Mouse (Mus musculus): ENCODE measurements around the gene Tenm4. TPM values are rescaled to one million over a fixed set of nuclear protein-coding genes. Genes with fewer than 3 reads are reported as not detected.

Tenm4 gene
- polyA plus RNA-seq, 2 experiments = 12.7 to 37.4 TPM

- Histone ChIP-seq H3K9me3 (ENCODE audit: control insufficient read depth, low read length) (no peaks in the 10 kb centered on the region), H3K27ac (replicated peaks; ENCODE audit: low read depth, low read length) (no peak overlapping the region), H3K4me3 (replicated peaks; ENCODE audit: low read length) (no peak overlapping the region), H3K4me1 (ENCODE audit: control insufficient read depth, insufficient read depth, low read length) (peaks cover 4% of the 10 kb centered on the region; the same call in 1 of the 2 replicates), H3K4me2 (replicated peaks; ENCODE audit: low read depth, low read length, severe bottlenecking) (no peak overlapping the region), H3K36me3 (ENCODE audit: control insufficient read depth, insufficient read depth, low read length) (no peaks in the 10 kb centered on the region), H3K27me3 (ENCODE audit: control insufficient read depth, insufficient read depth, low read length) (no peaks in the 10 kb centered on the region), H3K9ac (ENCODE audit: low read depth, low read length, severe bottlenecking) (no peak overlapping the region)
- ATAC-seq (ENCODE audit: low FRiP score, low read depth) (no peak), DNase-seq (ENCODE audit: low spot score) (no peak)
- TF ChIP-seq POLR2A (IDR thresholded peaks at IDR 0.05; ENCODE audit: borderline replicate concordance, extremely low read depth, insufficient read depth, insufficient read length) = no peak
- 68% methylated on average over 11 of the region's 11 CpGs for WGBS
These were observed 229.4 kb downstream of the Tenm4 start for GRCm38 (mm10) chr7:96400411-96400810.

GRCm38 (mm10) chr7:96406630-96407214 is 235.7 kb downstream of the Tenm4 start:
- DNase-seq (ENCODE audit: low spot score) (no peak), ATAC-seq (ENCODE audit: low FRiP score, low read depth) (no peak)
- Histone ChIP-seq H3K4me2 (replicated peaks; ENCODE audit: low read depth, low read length, severe bottlenecking) (no peak overlapping the region), H3K4me3 (replicated peaks; ENCODE audit: low read length) (no peak overlapping the region), H3K9me3 (ENCODE audit: control insufficient read depth, low read length) (no peaks in the 10 kb centered on the region), H3K27ac (replicated peaks; ENCODE audit: low read depth, low read length) (no peak overlapping the region), H3K4me1 (ENCODE audit: control insufficient read depth, insufficient read depth, low read length) (peaks cover 8% of the 10 kb centered on the region; the same call in 1 of the 2 replicates), H3K36me3 (ENCODE audit: control insufficient read depth, insufficient read depth, low read length) (no peaks in the 10 kb centered on the region), H3K9ac (ENCODE audit: low read depth, low read length, severe bottlenecking) (no peak overlapping the region), H3K27me3 (ENCODE audit: control insufficient read depth, insufficient read depth, low read length) (no peaks in the 10 kb centered on the region)
- no peak for TF ChIP-seq POLR2A (IDR thresholded peaks at IDR 0.05; ENCODE audit: borderline replicate concordance, extremely low read depth, insufficient read depth, insufficient read length)
- 68% methylated on average over 8 of the region's 8 CpGs for WGBS

GRCm38 (mm10) chr7:96408161-96408889 is 237.3 kb downstream of the Tenm4 start:
- no peak overlapping the region for H3K4me3 ChIP-seq (replicated peaks; ENCODE audit: low read length)
- no peak overlapping the region for H3K27ac ChIP-seq (replicated peaks; ENCODE audit: low read depth, low read length)
- no peaks in the 10 kb centered on the region for H3K27me3 ChIP-seq (ENCODE audit: control insufficient read depth, insufficient read depth, low read length)
- H3K9ac ChIP-seq (ENCODE audit: low read depth, low read length, severe bottlenecking) = no peak overlapping the region
- ATAC-seq (ENCODE audit: low FRiP score, low read depth) (no peak), DNase-seq (ENCODE audit: low spot score) (no peak)
- H3K4me2 ChIP-seq (replicated peaks; ENCODE audit: low read depth, low read length, severe bottlenecking) = no peak overlapping the region
- H3K4me1 ChIP-seq (ENCODE audit: control insufficient read depth, insufficient read depth, low read length) = peaks cover 8% of the 10 kb centered on the region; the same call in 1 of the 2 replicates
- no peaks in the 10 kb centered on the region for H3K9me3 ChIP-seq (ENCODE audit: control insufficient read depth, low read length)
- no peaks in the 10 kb centered on the region for H3K36me3 ChIP-seq (ENCODE audit: control insufficient read depth, insufficient read depth, low read length)
- WGBS = 64% methylated on average over 6 of the region's 6 CpGs
- no peak for TF ChIP-seq POLR2A (IDR thresholded peaks at IDR 0.05; ENCODE audit: borderline replicate concordance, extremely low read depth, insufficient read depth, insufficient read length)

GRCm38 (mm10) chr7:96409323-96409880 is 238.4 kb downstream of the Tenm4 start:
- no peak overlapping the region for H3K4me3 ChIP-seq (replicated peaks; ENCODE audit: low read length)
- no peaks in the 10 kb centered on the region for H3K27me3 ChIP-seq (ENCODE audit: control insufficient read depth, insufficient read depth, low read length)
- no peak for DNase-seq (ENCODE audit: low spot score)
- TF ChIP-seq POLR2A (IDR thresholded peaks at IDR 0.05; ENCODE audit: borderline replicate concordance, extremely low read depth, insufficient read depth, insufficient read length) = no peak
- WGBS = 57% methylated on average over 11 of the region's 11 CpGs
- H3K27ac ChIP-seq (replicated peaks; ENCODE audit: low read depth, low read length) = no peak overlapping the region
- H3K9me3 ChIP-seq (ENCODE audit: control insufficient read depth, low read length) = no peaks in the 10 kb centered on the region
- H3K36me3 ChIP-seq (ENCODE audit: control insufficient read depth, insufficient read depth, low read length) = no peaks in the 10 kb centered on the region
- no peak overlapping the region for H3K9ac ChIP-seq (ENCODE audit: low read depth, low read length, severe bottlenecking)
- H3K4me2 ChIP-seq (replicated peaks; ENCODE audit: low read depth, low read length, severe bottlenecking) = no peak overlapping the region
- ATAC-seq (ENCODE audit: low FRiP score, low read depth) = no peak
- peaks cover 18% of the 10 kb centered on the region for H3K4me1 ChIP-seq (ENCODE audit: control insufficient read depth, insufficient read depth, low read length)

DNA sequence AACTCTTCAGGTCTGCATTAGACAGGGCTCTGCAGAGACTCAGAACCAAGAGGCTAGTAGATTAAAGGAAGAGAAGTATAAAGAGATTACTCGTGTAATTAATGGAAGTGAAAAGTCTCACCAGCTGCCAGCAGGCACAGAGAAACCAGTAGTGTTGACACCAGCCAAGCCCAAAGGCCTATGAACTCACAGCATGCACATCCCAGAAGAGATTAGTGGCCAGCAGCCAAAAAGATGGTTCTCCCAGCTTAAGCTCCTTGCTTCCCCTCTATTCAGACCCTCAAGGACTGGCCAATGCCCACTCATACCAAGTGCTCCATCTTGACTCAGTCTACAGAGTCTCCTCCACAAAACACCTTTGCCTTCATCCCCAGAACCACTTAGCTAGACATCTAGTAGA is 242.8 kb downstream of the Tenm4 start:
- ATAC-seq (ENCODE audit: low FRiP score, low read depth) (no peak), DNase-seq (ENCODE audit: low spot score) (no peak)
- Histone ChIP-seq H3K9me3 (ENCODE audit: control insufficient read depth, low read length) (no peaks in the 10 kb centered on the region), H3K4me1 (ENCODE audit: control insufficient read depth, insufficient read depth, low read length) (peaks cover 36% of the 10 kb centered on the region), H3K27ac (replicated peaks; ENCODE audit: low read depth, low read length) (no peak overlapping the region), H3K4me3 (replicated peaks; ENCODE audit: low read length) (no peak overlapping the region), H3K9ac (ENCODE audit: low read depth, low read length, severe bottlenecking) (no peak overlapping the region), H3K36me3 (ENCODE audit: control insufficient read depth, insufficient read depth, low read length) (no peaks in the 10 kb centered on the region), H3K4me2 (replicated peaks; ENCODE audit: low read depth, low read length, severe bottlenecking) (no peak overlapping the region), H3K27me3 (ENCODE audit: control insufficient read depth, insufficient read depth, low read length) (no peaks in the 10 kb centered on the region)
- WGBS = 32% methylated on average over 1 of the region's 1 CpGs
- no peak for TF ChIP-seq POLR2A (IDR thresholded peaks at IDR 0.05; ENCODE audit: borderline replicate concordance, extremely low read depth, insufficient read depth, insufficient read length)

Data from limb, embryonic 14.5 days (tissue).